ENCODE assay signal across 33 mouse cellular contexts in genomic region chr8:86603174-86603573, GRCm38 (mm10). TPM values are rescaled to one million over a fixed set of nuclear protein-coding genes. Genes with fewer than 3 reads are reported as not detected.
"Had no signal": no experiment of that assay in that cellular context is flagged by ENCODE, and none has a peak within 500 bp of the region (broad histone marks: within the 10 kb centered on the region; RNA-seq: fewer than 3 reads in every experiment).

No protein-coding gene starts in this region.

- H3K4me1 ChIP-seq: embryonic facial prominence, embryonic 12.5 days; embryonic facial prominence, embryonic 13.5 days; embryonic facial prominence, embryonic 15.5 days; forebrain, embryonic 10.5 days; forebrain, embryonic 12.5 days; forebrain, embryonic 13.5 days; forebrain, embryonic 15.5 days had no signal

- H3K36me3 ChIP-seq: embryonic facial prominence, embryonic 10.5 days; embryonic facial prominence, embryonic 12.5 days; embryonic facial prominence, embryonic 13.5 days; embryonic facial prominence, embryonic 15.5 days; forebrain, embryonic 10.5 days; forebrain, embryonic 12.5 days; forebrain, embryonic 15.5 days had no signal

- ATAC-seq: forebrain, embryonic 13.5 days; forebrain, embryonic 14.5 days; forebrain, embryonic 15.5 days; forebrain, embryonic 16.5 days; forebrain, postnatal 0 days had no signal

- H3K27me3 ChIP-seq: embryonic facial prominence, embryonic 12.5 days; embryonic facial prominence, embryonic 13.5 days; embryonic facial prominence, embryonic 15.5 days; forebrain, embryonic 12.5 days; forebrain, embryonic 13.5 days; forebrain, embryonic 15.5 days had no signal

- DNase-seq: cerebellum, adult 8-10 months; cerebellum, adult 9-10 months; cerebellum, adult 9-11 months; cerebellum, postnatal 10 days; cerebellum, postnatal 14 days; cerebellum, postnatal 25 days; cerebellum, postnatal 36 days; embryo, embryonic 11 days; forebrain, postnatal 0 days; gastrocnemius, adult 2 months; gastrocnemius, postnatal 10 days; gastrocnemius, postnatal 14 days; gastrocnemius, postnatal 25 days; gastrocnemius, postnatal 36 days; heart, adult 11 months; heart, adult 18-20 months; heart, adult 2 months had no signal

- H3K4me3 ChIP-seq: embryonic facial prominence, embryonic 10.5 days; embryonic facial prominence, embryonic 12.5 days; embryonic facial prominence, embryonic 13.5 days; embryonic facial prominence, embryonic 15.5 days; erythroblast, embryonic 14.5 days; forebrain, embryonic 10.5 days; forebrain, embryonic 12.5 days; forebrain, embryonic 13.5 days; forebrain, embryonic 15.5 days; gastrocnemius, adult 2 months; heart, adult 2 months had no signal

- H3K4me2 ChIP-seq: embryonic facial prominence, embryonic 12.5 days; embryonic facial prominence, embryonic 13.5 days; embryonic facial prominence, embryonic 15.5 days; forebrain, embryonic 12.5 days; forebrain, embryonic 13.5 days; forebrain, embryonic 15.5 days had no signal

- H3K9ac ChIP-seq: embryonic facial prominence, embryonic 12.5 days; embryonic facial prominence, embryonic 13.5 days; embryonic facial prominence, embryonic 15.5 days; forebrain, embryonic 12.5 days; forebrain, embryonic 13.5 days; forebrain, embryonic 15.5 days; forebrain, postnatal 0 days had no signal

- H3K9me3 ChIP-seq: embryonic facial prominence, embryonic 10.5 days; embryonic facial prominence, embryonic 12.5 days; embryonic facial prominence, embryonic 13.5 days; embryonic facial prominence, embryonic 15.5 days; forebrain, embryonic 10.5 days; forebrain, embryonic 12.5 days; forebrain, embryonic 13.5 days; forebrain, embryonic 15.5 days had no signal

- H3K27ac ChIP-seq: embryonic facial prominence, embryonic 10.5 days; embryonic facial prominence, embryonic 12.5 days; embryonic facial prominence, embryonic 13.5 days; embryonic facial prominence, embryonic 15.5 days; forebrain, embryonic 10.5 days; forebrain, embryonic 12.5 days; forebrain, embryonic 13.5 days; forebrain, embryonic 15.5 days; gastrocnemius, adult 2 months; heart, adult 2 months had no signal

RNA-seq across cellular contexts. Expression of gene Abcc12, which starts 22.7 kb away (rescaled TPM):
- total RNA-seq: common myeloid progenitor, adult 5-6 weeks; gastrocnemius, adult 18-20 months; gastrocnemius, adult 2 months; granulocyte monocyte progenitor cell, adult 5-6 weeks; heart, adult 2 months; heart, adult 8-10 months had no signal
- polyA plus RNA-seq: embryonic facial prominence, embryonic 10.5 days; embryonic facial prominence, embryonic 11.5 days; erythroblast, embryonic 14.5 days; forebrain, embryonic 10.5 days; forebrain, embryonic 12.5 days had no signal
